Mouse (Mus musculus) hindbrain, postnatal 0 days (tissue): ENCODE measurements around the gene Tcn2. TPM values are rescaled to one million over a fixed set of nuclear protein-coding genes. Genes with fewer than 3 reads are reported as not detected.

Experiments used
- ATAC-seq: fragments of 200-750 bp; cut with Nextera tagmentation; 2 replicates; pipeline ENCODE4 v1.8.0; 2017; ENCODE audit warnings: mild to moderate bottlenecking, moderate TSS enrichment, moderate library complexity
- DNase-seq: peaks from one replicate; pipeline ENCODE4 v3.0.0-alpha.2; 2015; ENCODE audit warnings: low spot score
- H3K27ac ChIP-seq: fragments of 300-500 bp; sonication (generic); 2 replicates; pipeline ENCODE4 v1.5.1; 2014; ENCODE audit warnings: mild to moderate bottlenecking
- H3K27me3 ChIP-seq: fragments of 300-500 bp; sonication (generic); 2 replicates; pipeline ENCODE4 v1.6.1; 2014; ENCODE audit warnings: low read length, mixed read lengths; ENCODE audit not compliant: insufficient read depth
- H3K36me3 ChIP-seq: fragments of 300-500 bp; sonication (generic); 2 replicates; pipeline ENCODE4 v1.6.1; 2014; ENCODE audit warnings: low read length, mixed read lengths; ENCODE audit not compliant: insufficient read depth
- H3K4me1 ChIP-seq: fragments of 300-500 bp; sonication (generic); 2 replicates; pipeline ENCODE4 v1.6.1; 2014; ENCODE audit warnings: antibody characterized with exemption, low read length, mixed read lengths; ENCODE audit not compliant: insufficient read depth
- H3K4me2 ChIP-seq: fragments of 300-500 bp; sonication (generic); 2 replicates; pipeline ENCODE4 v1.6.1; 2014; ENCODE audit warnings: low read depth, mild to moderate bottlenecking, low read length, moderate library complexity, mixed read lengths
- H3K4me3 ChIP-seq: fragments of 300-500 bp; sonication (generic); 2 replicates; pipeline ENCODE4 v1.5.1; 2014; ENCODE audit warnings: low read length
- H3K9ac ChIP-seq: fragments of 300-500 bp; sonication (generic); replicated peaks from 2 replicates; pipeline ENCODE4 v1.6.1; 2014; ENCODE audit warnings: mild to moderate bottlenecking, low read length, moderate library complexity, mixed read lengths
- H3K9me3 ChIP-seq: fragments of 300-500 bp; sonication (generic); 2 replicates; pipeline ENCODE4 v1.6.1; 2016; ENCODE audit warnings: low read length, mixed read lengths
- CTCF ChIP-seq: IDR thresholded peaks from 2 replicates; pipeline ENCODE4 v1.5.1; 2016; ENCODE audit warnings: antibody characterized with exemption, control low read depth, low read depth
- WGBS: fragments of 180-500 bp; shearing (Covaris S2); extraction: QIAGEN DNeasy Blood & Tissue Kit; methylation state at CpG from one replicate; pipeline ENCODE4 v1.1.7; 2014; 5-methylcytosine and 5-hydroxymethylcytosine counted together
- polyA plus RNA-seq: library from polyadenylated mRNA; unstranded; fragments of >200 nt; fragmentation: Nextera tagmentation; extraction: Ambion mirVana; gene quantifications from 2 replicates; pipeline ENCODE4 v1.2.1, GENCODE M21; 2015
- total RNA-seq: library from RNA; depleted of rRNA; stranded (reverse); fragments of >200 nt; gene quantifications from 2 replicates; pipeline ENCODE4 v1.2.3, GENCODE M21; 2014

Tcn2 gene
- total and polyA plus RNA-seq, 2 experiments from 2014 or later = 29.3 to 39.4 TPM

DNA sequence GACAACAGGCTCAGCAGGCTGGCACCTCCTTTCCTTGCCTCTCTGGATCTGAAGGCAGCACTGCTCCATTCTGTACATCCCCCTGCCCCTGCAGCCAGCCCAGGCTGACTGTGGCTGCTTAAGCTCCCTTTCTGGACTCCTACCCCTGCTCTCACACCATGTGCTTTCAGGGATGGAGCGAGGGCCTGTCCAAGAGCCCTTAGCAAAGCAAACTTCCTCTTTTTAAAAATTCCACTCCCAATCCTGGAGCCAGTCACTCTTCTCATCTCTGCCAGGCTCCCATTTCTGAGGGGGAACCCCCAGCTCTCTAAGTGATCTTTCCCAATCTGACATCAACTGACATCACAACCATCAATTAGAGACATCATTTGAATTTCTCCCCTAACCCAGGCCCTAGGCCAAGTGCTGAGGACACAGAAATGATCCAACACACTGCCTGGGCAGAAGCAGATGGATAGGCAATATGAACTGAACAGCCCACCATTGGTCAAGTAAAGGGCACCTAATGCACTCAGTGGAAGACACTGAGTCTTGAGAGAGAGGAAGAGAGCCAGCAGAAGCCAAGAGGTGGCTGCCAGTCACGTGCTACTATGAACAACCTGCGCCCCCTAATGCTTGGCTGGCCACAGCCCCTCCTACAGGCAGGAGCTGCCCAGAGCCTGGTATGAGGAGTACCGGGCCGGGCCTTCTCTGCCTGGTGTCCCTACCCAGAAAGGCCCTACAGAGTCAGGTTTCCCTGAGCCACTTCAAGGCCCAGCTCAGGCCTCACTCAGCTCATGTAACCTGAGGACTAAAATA, 21.2 kb downstream of the Tcn2 start:
- no peak; the same call in 1 of the 2 replicates for TF ChIP-seq CTCF
- Histone ChIP-seq H3K27ac (peak overlapping the region; percentile 4; the same call in 1 of the 2 replicates), H3K4me3 (peak overlapping the region; percentile 67), H3K4me2 (peak overlapping the region; percentile 93), H3K36me3 (peaks cover 11% of the 10 kb centered on the region), H3K27me3 (no peaks in the 10 kb centered on the region), H3K4me1 (peaks cover 28% of the 10 kb centered on the region), H3K9me3 (no peaks in the 10 kb centered on the region), H3K9ac (peak overlapping the region; percentile 46)
- DNase-seq = peak; percentile 20
- 45% methylated on average over 5 of the region's 5 CpGs for WGBS
- no peak for ATAC-seq

DNA sequence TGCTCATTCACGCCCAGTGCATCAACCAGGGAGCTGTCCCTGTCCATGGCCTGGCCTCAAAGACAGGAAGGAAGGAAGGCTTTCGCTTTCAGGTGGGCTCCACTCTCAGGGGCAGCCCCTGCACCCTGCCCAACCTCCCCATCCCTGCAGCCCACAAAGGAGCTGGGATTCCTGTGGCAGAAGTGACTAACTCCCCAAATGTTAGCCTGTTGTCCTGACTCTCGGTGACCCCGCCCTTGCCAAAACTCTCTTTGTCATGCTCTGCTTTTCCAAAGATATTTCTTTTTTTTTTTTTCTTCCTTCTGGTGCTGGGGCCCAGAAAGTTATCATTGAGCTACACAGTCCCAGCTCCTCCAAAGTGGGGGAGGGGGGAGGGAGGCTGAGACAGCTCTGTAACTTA, 22.7 kb downstream of the Tcn2 start:
- 85% methylated on average over 4 of the region's 4 CpGs for WGBS
- no peak overlapping the region for H3K27ac ChIP-seq
- H3K4me1 ChIP-seq = peaks cover 28% of the 10 kb centered on the region
- H3K36me3 ChIP-seq = peaks cover 11% of the 10 kb centered on the region
- H3K4me3 ChIP-seq = no peak overlapping the region
- H3K9ac ChIP-seq = 0 out of 2 replicates have a peak overlapping the region, but pooled peaks have one; percentile 3
- peak overlapping the region; percentile 93 for H3K4me2 ChIP-seq
- H3K27me3 ChIP-seq = no peaks in the 10 kb centered on the region
- TF ChIP-seq CTCF = no peak
- DNase-seq (no peak), ATAC-seq (no peak)
- no peaks in the 10 kb centered on the region for H3K9me3 ChIP-seq

GRCm38 (mm10) chr11:3905446-3905845, 26.5 kb downstream of the Tcn2 start:
- Histone ChIP-seq H3K36me3 (peaks cover 11% of the 10 kb centered on the region), H3K9me3 (no peaks in the 10 kb centered on the region), H3K27me3 (no peaks in the 10 kb centered on the region), H3K27ac (no peak overlapping the region), H3K4me3 (no peak overlapping the region), H3K9ac (no peak overlapping the region), H3K4me1 (peaks cover 9% of the 10 kb centered on the region), H3K4me2 (no peak overlapping the region)
- TF ChIP-seq CTCF = no peak
- ATAC-seq (no peak), DNase-seq (no peak)
- WGBS = 93% methylated on average over 1 of the region's 1 CpGs

GRCm38 (mm10) chr11:3904673-3905072, 27.3 kb downstream of the Tcn2 start:
- WGBS = 87% methylated on average over 6 of the region's 6 CpGs
- no peaks in the 10 kb centered on the region for H3K27me3 ChIP-seq
- TF ChIP-seq CTCF = no peak
- peaks cover 11% of the 10 kb centered on the region for H3K36me3 ChIP-seq
- DNase-seq = no peak
- H3K4me2 ChIP-seq = no peak overlapping the region
- H3K27ac ChIP-seq = no peak overlapping the region
- H3K9ac ChIP-seq = no peak overlapping the region
- peaks cover 2% of the 10 kb centered on the region for H3K4me1 ChIP-seq
- no peak for ATAC-seq
- no peak overlapping the region for H3K4me3 ChIP-seq
- no peaks in the 10 kb centered on the region for H3K9me3 ChIP-seq

DNA sequence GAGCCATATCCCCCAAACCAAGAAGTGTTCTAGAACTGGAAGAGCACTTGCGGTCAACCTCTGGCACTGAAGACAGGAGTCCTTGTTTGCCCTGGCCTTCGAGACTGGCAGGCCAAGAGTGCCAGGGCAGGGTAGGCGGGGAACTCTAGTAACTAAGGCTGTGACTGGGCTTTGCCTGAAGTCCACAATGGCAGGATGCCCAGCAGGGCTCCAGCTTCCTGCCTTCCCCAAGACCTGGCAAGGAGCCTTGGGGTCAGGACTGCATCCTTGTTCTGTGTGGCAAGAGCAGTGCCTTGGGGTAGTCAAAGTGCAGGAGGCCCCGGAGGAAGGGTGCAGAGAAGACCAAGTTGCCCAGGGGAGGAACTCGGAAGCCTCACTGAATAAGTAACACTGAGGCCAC, 28.9 kb downstream of the Tcn2 start:
- Histone ChIP-seq H3K4me1 (no peaks in the 10 kb centered on the region), H3K36me3 (peaks cover 13% of the 10 kb centered on the region), H3K27me3 (no peaks in the 10 kb centered on the region), H3K9me3 (no peaks in the 10 kb centered on the region), H3K4me2 (no peak overlapping the region), H3K4me3 (no peak overlapping the region), H3K27ac (0 out of 2 replicates have a peak overlapping the region, but pooled peaks have one; percentile 16), H3K9ac (no peak overlapping the region)
- ATAC-seq (peak; percentile 70), DNase-seq (peak; percentile 78)
- 62% methylated on average over 5 of the region's 5 CpGs for WGBS
- no peak for TF ChIP-seq CTCF

GRCm38 (mm10) chr11:3902516-3902915, 29.4 kb downstream of the Tcn2 start:
- WGBS = 87% methylated on average over 3 of the region's 3 CpGs

GRCm38 (mm10) chr11:3900296-3900695, 31.7 kb downstream of the Tcn2 start:
- Histone ChIP-seq H3K9ac (no peak overlapping the region), H3K27ac (no peak overlapping the region), H3K4me3 (no peak overlapping the region), H3K4me1 (0 out of 2 replicates have a peak, but pooled peaks cover 2% of the 10 kb centered on the region), H3K27me3 (no peaks in the 10 kb centered on the region), H3K36me3 (peaks cover 7% of the 10 kb centered on the region; the same call in 1 of the 2 replicates), H3K9me3 (no peaks in the 10 kb centered on the region), H3K4me2 (no peak overlapping the region)
- 88% methylated on average over 6 of the region's 6 CpGs for WGBS
- TF ChIP-seq CTCF = no peak
- no peak for ATAC-seq
- DNase-seq = no peak

More at GRCm38 (mm10) chr11:3902516-3902915, 29.4 kb downstream of the Tcn2 start:
- no peaks in the 10 kb centered on the region for H3K4me1 ChIP-seq
- H3K9me3 ChIP-seq = no peaks in the 10 kb centered on the region
- no peak overlapping the region for H3K4me3 ChIP-seq
- no peak overlapping the region for H3K4me2 ChIP-seq
- H3K27me3 ChIP-seq = no peaks in the 10 kb centered on the region
- DNase-seq = no peak
- H3K36me3 ChIP-seq = peaks cover 18% of the 10 kb centered on the region
- ATAC-seq = no peak
- H3K9ac ChIP-seq = no peak overlapping the region
- H3K27ac ChIP-seq = no peak overlapping the region
- TF ChIP-seq CTCF = no peak
